Mouse (Mus musculus) limb, embryonic 11.5 days (tissue): ENCODE results near the gene Batf2. TPM values are rescaled to one million over a fixed set of nuclear protein-coding genes. Genes with fewer than 3 reads are reported as not detected.

Source experiments
- ATAC-seq: fragments of 200-750 bp; cut with Nextera tagmentation; 2 replicates; pipeline ENCODE4 v1.8.0; 2017; ENCODE audit warnings: low read depth; ENCODE audit not compliant: insufficient number of reproducible peaks, low FRiP score, low TSS enrichment
- DNase-seq: peaks from one replicate; pipeline ENCODE4 v3.0.0-alpha.2; 2015; ENCODE audit warnings: low spot score
- H3K27ac ChIP-seq: fragments of 300-500 bp; sonication (generic); replicated peaks from 2 replicates; pipeline ENCODE4 v1.5.1; 2014; ENCODE audit warnings: low read depth, mild to moderate bottlenecking, low read length
- H3K27me3 ChIP-seq: fragments of 300-500 bp; sonication (generic); 2 replicates; pipeline ENCODE4 v1.6.1; 2014; ENCODE audit warnings: mild to moderate bottlenecking, low read length, mixed read lengths; ENCODE audit not compliant: control insufficient read depth, insufficient read depth
- H3K36me3 ChIP-seq: fragments of 300-500 bp; sonication (generic); 2 replicates; pipeline ENCODE4 v1.6.1; 2014; ENCODE audit warnings: mild to moderate bottlenecking, low read length, moderate library complexity, mixed read lengths; ENCODE audit not compliant: control insufficient read depth, insufficient read depth
- H3K4me1 ChIP-seq: fragments of 300-500 bp; sonication (generic); 2 replicates; pipeline ENCODE4 v1.6.1; 2014; ENCODE audit warnings: low read length, mixed read lengths; ENCODE audit not compliant: control insufficient read depth, insufficient read depth
- H3K4me2 ChIP-seq: fragments of 300-500 bp; sonication (generic); 2 replicates; pipeline ENCODE4 v1.6.1; 2014; ENCODE audit warnings: low read depth, mild to moderate bottlenecking, moderate library complexity; ENCODE audit not compliant: severe bottlenecking
- H3K4me3 ChIP-seq: fragments of 300-500 bp; sonication (generic); 2 replicates; pipeline ENCODE4 v1.5.1; 2014; ENCODE audit warnings: low read depth, low read length
- H3K9ac ChIP-seq: fragments of 300-500 bp; sonication (generic); 2 replicates; pipeline ENCODE4 v1.6.1; 2014; ENCODE audit warnings: mild to moderate bottlenecking, low read length
- H3K9me3 ChIP-seq: fragments of 300-500 bp; sonication (generic); 2 replicates; pipeline ENCODE4 v1.6.1; 2016; ENCODE audit warnings: low read length; ENCODE audit not compliant: control insufficient read depth
- WGBS: fragments of 180-500 bp; shearing (Covaris S2); extraction: QIAGEN DNeasy Blood & Tissue Kit; methylation state at CpG from one replicate; pipeline ENCODE4 v1.1.7; 2014; 5-methylcytosine and 5-hydroxymethylcytosine counted together
- polyA plus RNA-seq: library from polyadenylated mRNA; unstranded; fragments of >200 nt; fragmentation: Nextera tagmentation; extraction: Ambion mirVana; gene quantifications from 2 replicates; pipeline ENCODE4 v1.2.1, GENCODE M21; 2014

The Batf2 gene
- polyA plus RNA-seq, 1 experiment from 2014 or later, result not detected

DNA sequence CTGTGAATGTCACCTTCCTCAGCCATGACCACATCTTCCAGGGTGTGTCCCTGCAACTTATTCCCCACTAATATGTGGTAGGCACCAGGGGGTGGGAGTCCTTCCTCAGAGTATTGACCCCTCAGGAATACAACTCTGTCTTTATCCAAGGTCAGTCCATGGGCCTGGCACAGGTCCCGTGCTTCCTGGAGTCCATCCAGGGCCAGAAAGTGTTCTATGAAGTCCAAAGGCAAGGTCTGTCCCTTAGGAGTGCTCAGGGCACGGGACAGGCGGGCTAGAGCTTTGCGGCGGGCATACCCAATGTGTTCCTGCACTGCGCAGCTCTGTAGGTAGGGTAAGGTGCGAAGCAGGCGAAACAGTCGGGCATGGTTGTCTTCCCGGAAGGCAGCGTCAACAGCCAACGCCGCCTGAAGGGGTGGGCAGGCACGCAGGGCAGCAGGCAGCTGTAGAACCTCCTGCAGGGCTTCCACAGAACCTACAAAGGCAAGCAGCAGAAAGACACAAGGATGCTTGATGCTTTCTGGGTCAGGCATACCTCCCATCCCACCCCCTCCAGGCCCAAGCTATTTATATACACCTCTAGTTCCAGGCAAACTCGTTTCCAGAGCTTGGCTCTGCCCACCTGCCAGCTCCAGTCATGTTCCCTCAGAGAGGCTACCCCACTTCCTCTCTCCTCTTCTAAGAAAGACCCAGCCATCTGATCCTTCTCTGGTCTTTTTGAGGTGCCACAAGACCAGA is 24.5 kb upstream of the Batf2 start:
- WGBS, result 91% methylated on average over 15 of the region's 15 CpGs
- Histone ChIP-seq H3K4me2 (no peak overlapping the region), H3K27me3 (no peaks in the 10 kb centered on the region), H3K27ac (no peak overlapping the region), H3K9ac (no peak overlapping the region; the same call in 1 of the 2 replicates), H3K9me3 (no peaks in the 10 kb centered on the region), H3K4me1 (peaks cover 3% of the 10 kb centered on the region), H3K36me3 (peaks cover 13% of the 10 kb centered on the region), H3K4me3 (no peak overlapping the region)
- no peak for ATAC-seq
- DNase-seq, result no peak

DNA sequence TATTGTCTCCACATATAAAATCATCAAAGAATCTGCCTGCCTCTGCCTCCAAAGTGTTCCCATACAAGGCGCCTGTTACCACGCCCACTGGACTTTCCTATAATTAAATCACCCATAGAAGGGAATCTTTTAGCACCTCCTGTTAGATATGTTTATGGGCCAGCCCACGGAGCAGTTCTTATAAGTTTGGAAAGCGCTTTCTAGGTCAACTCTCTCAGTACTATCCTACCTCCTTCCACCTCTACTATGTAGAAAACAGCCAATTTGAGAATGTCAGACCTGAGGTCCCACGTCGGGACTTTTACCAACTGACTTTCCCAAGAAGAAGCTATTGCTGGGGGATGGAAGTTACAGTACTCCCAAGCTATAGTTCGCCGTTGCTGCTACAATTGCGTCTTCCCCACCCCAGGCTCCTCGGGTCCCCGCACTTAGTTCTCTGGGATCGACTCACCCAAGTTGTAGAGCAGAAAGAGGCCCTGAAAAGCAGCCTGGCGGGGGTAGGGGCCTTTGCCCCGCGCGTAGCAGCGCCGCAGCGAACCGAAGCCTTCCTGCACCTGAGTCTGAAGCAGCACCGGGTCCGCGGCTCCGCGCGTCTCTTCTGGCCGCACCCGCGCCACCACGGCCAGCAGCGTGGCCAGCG is 23.3 kb upstream of the Batf2 start:
- DNase-seq, result no peak
- Histone ChIP-seq H3K9ac (peak overlapping the region; percentile 87), H3K36me3 (peaks cover 13% of the 10 kb centered on the region), H3K4me1 (peaks cover 3% of the 10 kb centered on the region), H3K27me3 (no peaks in the 10 kb centered on the region), H3K9me3 (no peaks in the 10 kb centered on the region), H3K27ac (peak overlapping the region; percentile 96), H3K4me2 (peak overlapping the region; percentile 90), H3K4me3 (peak overlapping the region; percentile 69)
- ATAC-seq, result no peak
- WGBS, result 6% methylated on average over 32 of the region's 32 CpGs

DNA sequence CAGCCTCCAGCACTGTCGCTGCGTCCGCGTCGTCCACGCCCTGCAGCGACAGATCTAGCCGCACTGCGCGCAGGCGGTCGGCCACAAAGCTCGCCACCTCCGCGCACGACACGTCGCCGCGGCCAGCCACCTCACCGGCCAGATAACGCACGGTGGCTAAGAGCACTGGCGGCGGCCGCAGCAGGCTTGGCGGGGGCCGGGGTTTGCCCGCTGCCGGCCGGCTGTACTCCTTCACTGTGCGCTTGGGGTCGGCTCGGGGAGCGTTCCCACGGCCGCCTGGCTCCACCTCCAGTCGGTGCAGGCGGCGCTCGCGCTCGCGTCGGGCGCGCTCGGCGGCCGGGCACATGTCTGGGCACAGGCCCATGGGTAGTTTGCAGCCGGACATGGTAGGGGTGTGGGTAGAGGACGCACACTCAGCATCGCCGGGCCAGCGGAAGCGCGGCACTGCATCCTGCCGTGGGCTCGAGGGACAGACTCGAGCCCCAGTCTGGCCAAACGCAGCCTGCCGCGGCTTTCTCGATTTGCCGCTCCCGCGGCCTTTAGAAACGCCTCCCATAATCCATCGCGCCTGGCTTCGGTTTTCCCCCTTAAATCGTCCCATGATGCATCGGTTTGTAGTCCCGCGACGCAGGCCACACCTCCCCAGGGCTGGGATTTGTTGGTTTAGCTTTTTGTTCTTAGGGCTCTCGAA is 22.7 kb upstream of the Batf2 start, which contains the start of gene Sac3d1:
Gene Sac3d1, minus strand, starts transcription at position 665 of the 691 bp plus-strand sequence.
- peak; percentile 80 for ATAC-seq
- under 1% methylated on average over 77 of the region's 77 CpGs for WGBS
- Histone ChIP-seq H3K4me2 (peak within 1 kb of the TSS; percentile 90), H3K36me3 (peaks cover 13% of the 10 kb centered on the region), H3K4me3 (peak within 1 kb of the TSS; percentile 69), H3K9me3 (no peaks in the 10 kb centered on the region), H3K4me1 (peaks cover 3% of the 10 kb centered on the region), H3K9ac (peak within 1 kb of the TSS; percentile 87), H3K27me3 (no peaks in the 10 kb centered on the region), H3K27ac (peak within 1 kb of the TSS; percentile 96)
- DNase-seq, result peak; percentile 92

DNA sequence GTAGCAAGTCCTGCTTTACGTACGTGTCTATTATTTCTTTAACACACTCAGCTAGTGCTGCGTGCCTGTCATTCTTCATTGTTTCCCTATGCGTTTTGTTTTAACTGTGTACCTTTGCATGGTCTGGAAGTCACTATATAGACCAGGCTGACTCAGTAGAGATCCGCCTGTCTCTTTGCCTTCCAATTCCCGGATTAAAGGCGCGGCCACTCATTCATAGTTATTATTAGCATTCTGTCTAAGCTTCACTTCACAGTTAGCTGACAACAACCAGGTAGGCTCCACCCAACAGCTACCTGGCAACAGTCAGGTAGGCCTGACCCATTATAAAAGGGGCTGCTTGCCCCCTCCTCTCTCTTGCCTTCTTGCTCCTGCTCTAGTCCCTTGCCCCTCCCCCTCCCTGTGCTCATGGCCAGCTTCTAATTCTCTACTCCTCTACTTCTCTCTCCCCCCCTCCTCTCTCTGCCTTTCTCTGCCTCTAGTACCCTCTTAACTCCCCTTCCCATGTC is 22.1 kb upstream of the Batf2 start:
- peaks cover 13% of the 10 kb centered on the region for H3K36me3 ChIP-seq
- peak overlapping the region; percentile 87 for H3K9ac ChIP-seq
- DNase-seq (no peak), ATAC-seq (peak; percentile 33; the same call in 1 of the 2 replicates)
- no peaks in the 10 kb centered on the region for H3K27me3 ChIP-seq
- peaks cover 3% of the 10 kb centered on the region for H3K4me1 ChIP-seq
- peak overlapping the region; percentile 96; the same call in 1 of the 2 replicates for H3K27ac ChIP-seq
- WGBS, result 4% methylated on average over 8 of the region's 8 CpGs
- H3K4me2 ChIP-seq, result peak overlapping the region; percentile 90
- H3K4me3 ChIP-seq, result peak overlapping the region; percentile 69
- no peaks in the 10 kb centered on the region for H3K9me3 ChIP-seq

DNA sequence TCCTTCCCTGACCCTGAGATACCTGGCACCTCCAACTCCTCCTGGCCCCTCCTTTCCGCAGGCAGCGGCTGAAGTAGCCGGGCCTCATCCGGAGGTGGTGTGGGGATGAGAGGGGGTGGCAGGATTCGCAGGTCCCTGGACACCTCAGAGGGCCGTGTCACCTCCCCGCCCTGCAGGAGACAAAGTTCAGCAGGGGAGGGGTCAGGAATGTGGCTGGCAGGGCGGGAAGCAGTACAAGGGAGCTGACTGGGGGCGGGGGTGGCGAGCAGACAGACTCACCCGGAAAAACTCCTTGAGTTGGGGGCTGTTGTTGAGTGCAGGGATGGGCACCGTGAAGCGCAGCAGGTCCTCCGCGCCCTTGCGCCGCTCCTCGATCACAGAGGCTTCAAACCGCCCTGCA is 19.0 kb upstream of the Batf2 start:
- 18% methylated on average over 19 of the region's 19 CpGs for WGBS
- Histone ChIP-seq H3K4me3 (no peak overlapping the region), H3K9ac (no peak overlapping the region; the same call in 1 of the 2 replicates), H3K27me3 (no peaks in the 10 kb centered on the region), H3K36me3 (peaks cover 2% of the 10 kb centered on the region; the same call in 1 of the 2 replicates), H3K27ac (no peak overlapping the region), H3K4me1 (peaks cover 3% of the 10 kb centered on the region), H3K4me2 (no peak overlapping the region), H3K9me3 (no peaks in the 10 kb centered on the region)
- no peak for DNase-seq
- ATAC-seq, result no peak

DNA sequence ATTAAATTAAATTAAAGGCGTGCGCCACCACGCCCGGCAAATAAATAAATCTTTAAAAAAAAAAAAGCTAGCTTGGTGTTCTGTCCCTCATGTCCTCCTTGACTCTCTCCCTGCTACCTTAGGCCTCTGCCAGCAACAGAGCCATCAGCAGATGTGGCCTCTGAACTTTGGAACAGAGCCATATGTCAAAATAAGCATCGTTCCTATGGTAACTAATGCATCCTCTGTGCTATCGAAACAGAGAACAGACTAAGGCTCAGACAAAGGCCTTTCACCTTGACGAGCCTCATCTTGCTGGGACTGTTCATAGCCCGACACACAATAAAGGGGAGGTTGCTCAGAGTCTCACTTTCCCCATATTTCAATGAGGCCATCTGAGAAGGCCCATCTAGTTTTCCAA is 17.5 kb upstream of the Batf2 start:
- DNase-seq, result no peak
- H3K27ac ChIP-seq, result no peak overlapping the region

DNA sequence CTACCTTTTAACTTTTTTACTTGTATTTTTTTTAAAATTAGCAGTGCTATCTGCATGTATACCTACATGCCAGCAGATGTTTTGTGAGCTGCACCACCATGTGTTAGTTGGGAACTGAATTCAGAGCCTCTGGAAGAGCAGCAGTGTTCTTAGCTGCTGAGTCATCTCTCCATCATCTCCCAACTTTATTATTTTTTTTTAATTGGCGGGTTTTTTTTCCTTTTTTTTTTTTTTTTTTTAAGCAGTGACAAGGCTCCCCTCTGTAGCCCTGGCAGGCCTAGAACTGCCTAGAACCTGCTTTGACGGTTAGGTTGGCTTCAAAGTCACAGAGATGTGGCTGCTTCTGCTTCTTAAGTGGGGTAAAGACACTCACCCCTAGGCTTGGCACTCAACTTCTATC is 15.9 kb upstream of the Batf2 start:
- ATAC-seq, result no peak

More for the DNA sequence above, 17.5 kb upstream of the Batf2 start:
- Histone ChIP-seq H3K36me3 (peaks cover 2% of the 10 kb centered on the region; the same call in 1 of the 2 replicates), H3K27me3 (no peaks in the 10 kb centered on the region), H3K4me1 (no peaks in the 10 kb centered on the region), H3K9me3 (no peaks in the 10 kb centered on the region), H3K4me3 (no peak overlapping the region), H3K4me2 (no peak overlapping the region), H3K9ac (no peak overlapping the region)
- WGBS, result 66% methylated on average over 8 of the region's 8 CpGs
- ATAC-seq, result no peak

DNA sequence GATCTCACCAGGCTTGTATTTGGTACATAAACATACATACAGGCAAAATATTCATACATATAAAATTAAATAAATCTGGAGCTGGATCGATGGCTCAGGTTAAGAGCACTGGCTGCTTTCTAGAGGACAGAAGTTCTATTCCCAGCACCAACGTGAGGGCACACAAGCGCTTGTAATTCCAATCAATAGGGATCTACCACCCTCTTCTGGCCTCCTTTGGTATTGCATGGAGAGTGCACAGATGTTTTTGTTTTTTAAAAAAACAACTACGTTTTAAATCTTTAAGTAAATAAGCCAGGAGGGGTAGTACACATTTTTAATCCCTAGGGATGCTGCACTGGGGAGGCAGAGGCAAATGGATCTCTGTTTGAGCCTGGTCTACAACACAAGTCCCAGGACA is 14.5 kb upstream of the Batf2 start:
- H3K4me1 ChIP-seq, result no peaks in the 10 kb centered on the region
- H3K27ac ChIP-seq, result no peak overlapping the region
- no peaks in the 10 kb centered on the region for H3K9me3 ChIP-seq
- ATAC-seq (no peak), DNase-seq (peak; percentile 71)
- H3K4me2 ChIP-seq, result no peak overlapping the region
- H3K4me3 ChIP-seq, result no peak overlapping the region
- H3K36me3 ChIP-seq, result no peaks in the 10 kb centered on the region
- 19% methylated on average over 4 of the region's 4 CpGs for WGBS
- H3K9ac ChIP-seq, result no peak overlapping the region
- no peaks in the 10 kb centered on the region for H3K27me3 ChIP-seq

More for the DNA sequence above, 15.9 kb upstream of the Batf2 start:
- Histone ChIP-seq H3K9me3 (no peaks in the 10 kb centered on the region), H3K4me1 (no peaks in the 10 kb centered on the region), H3K27me3 (no peaks in the 10 kb centered on the region), H3K27ac (no peak overlapping the region), H3K36me3 (peaks cover 2% of the 10 kb centered on the region; the same call in 1 of the 2 replicates), H3K4me3 (no peak overlapping the region), H3K9ac (no peak overlapping the region), H3K4me2 (no peak overlapping the region)
- DNase-seq, result no peak
- WGBS, result 93% methylated on average over 2 of the region's 2 CpGs
